Mouse (Mus musculus): ENCODE measurements around the gene Prune1.

DNA sequence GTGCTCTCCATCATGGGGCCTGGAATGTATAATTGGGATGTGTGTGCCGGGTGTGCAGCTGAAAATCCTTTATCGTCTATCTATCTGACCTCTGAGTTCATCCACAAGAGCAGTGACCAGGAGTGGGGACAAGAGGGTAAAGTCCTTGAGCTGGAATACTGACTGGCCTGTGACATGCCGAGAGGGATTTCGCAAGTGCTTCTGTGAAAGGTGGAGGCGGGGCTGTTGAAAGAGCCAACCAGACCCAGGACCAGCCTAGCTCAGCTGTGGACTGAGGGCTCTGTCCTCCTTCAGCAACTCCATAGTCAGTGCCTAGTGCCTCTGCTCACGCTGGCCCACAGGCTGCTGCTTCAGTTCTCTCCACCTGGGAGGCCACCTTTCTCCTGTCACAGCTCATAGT, 36.7 kb upstream of the Prune1 start:
- TF ChIP-seq JUND (conservative IDR thresholded peaks at IDR 0.05; ENCODE audit: low read depth, low read length), result no peak
- TF ChIP-seq POLR2A (IDR thresholded peaks at IDR 0.05; ENCODE audit: low read depth, low read length), result no peak
- no peak for TF ChIP-seq CTCF (conservative IDR thresholded peaks at IDR 0.05 in 1 of 2, IDR thresholded peaks at IDR 0.05 in 1 of 2; ENCODE audit: low read depth in 2 of 2, low read length in 2 of 2)
- no peak for TF ChIP-seq TBP (conservative IDR thresholded peaks at IDR 0.05; ENCODE audit: low read depth, low read length)
